Mouse (Mus musculus) activated CD4-positive, CD25-positive, alpha-beta regulatory T cell (primary cell): ENCODE results near the gene Tmc4. TPM values are rescaled to one million over a fixed set of nuclear protein-coding genes. Genes with fewer than 3 reads are reported as not detected.

Experiments used
- polyA plus RNA-seq, 2 experiments: library from polyadenylated mRNA; unstranded; fragments of 100-300 nt; shearing (Covaris generic); gene quantifications; one replicate each; pipeline ENCODE4 v1.2.1; 2017

Gene Tmc4
- polyA plus RNA-seq = 1 to 10 TPM; 5.2 to 6.7 TPM

DNA sequence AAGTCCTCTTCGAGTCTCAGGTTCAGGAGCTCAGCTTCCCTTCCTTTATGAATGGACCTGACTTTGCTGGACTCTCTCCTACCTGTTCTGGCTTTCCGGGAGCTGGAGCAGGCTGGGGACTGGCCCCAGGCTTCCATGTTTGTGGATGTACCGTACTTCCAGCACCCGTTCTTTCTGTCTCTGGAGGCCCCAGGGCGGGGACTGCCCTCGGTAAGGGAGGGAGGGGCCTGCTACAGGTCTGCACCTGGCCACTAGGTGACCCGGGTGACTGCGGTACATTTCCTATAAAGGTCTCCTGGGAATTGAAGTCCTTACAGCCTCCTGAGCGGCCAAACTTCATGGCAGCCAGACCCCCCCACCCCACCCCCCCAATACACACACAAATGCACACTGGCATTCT, at the start of gene Tmc4:
Gene Tmc4, minus strand, starts transcription at position 212 of the 400 bp plus-strand sequence.

DNA sequence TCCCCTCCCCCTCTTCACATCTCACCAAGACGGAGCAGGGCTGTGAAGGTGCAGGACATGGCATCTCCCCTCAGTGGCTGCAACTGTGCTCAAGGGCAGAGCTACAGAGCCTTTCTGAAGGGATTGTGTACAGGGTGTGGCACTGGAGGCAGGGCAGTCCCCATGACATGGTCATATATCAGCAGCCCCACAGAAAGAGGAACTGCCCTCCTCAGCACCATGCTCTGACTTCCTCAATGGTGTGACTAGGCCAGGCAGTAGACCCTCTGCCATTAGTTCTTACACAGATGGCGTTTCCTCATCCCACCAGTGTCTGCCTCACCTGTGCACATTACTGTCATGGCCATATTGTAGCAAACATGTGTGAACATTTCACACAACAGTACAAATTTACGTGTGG, 42.9 kb upstream of the Tmc4 start, which contains the start of gene Pirb:
Gene Pirb, minus strand, starts transcription at position 124 of the 400 bp plus-strand sequence.

DNA sequence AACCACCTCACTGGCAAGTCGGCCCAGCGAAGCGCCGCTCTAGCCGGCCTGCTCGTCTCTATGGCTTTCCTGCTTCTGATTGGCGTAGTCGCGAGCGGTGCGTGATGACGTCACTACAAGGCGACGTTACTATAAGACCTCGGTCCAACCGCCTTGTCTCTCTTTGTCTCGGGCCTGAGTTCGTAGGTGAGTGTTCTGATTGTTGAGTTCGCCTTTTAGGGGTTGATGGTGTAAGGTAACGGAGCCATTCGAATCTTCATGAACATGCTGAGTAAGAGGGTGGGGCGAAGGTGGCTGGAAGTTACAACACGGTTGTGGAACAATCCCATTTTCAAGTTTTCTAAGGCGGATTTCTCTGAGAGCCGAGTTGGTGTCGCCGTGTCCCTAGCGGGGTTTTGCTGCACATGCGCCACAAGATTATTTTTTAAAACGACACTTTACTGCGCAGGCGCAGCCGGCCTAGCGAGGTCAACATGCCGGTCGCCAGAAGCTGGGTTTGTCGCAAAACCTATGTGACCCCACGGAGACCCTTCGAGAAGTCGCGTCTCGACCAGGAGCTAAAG, 26.6 kb upstream of the Tmc4 start, which contains the start of gene Rps9:
Gene Rps9, plus strand, starts transcription at position 115 of the 563 bp plus-strand sequence.

DNA sequence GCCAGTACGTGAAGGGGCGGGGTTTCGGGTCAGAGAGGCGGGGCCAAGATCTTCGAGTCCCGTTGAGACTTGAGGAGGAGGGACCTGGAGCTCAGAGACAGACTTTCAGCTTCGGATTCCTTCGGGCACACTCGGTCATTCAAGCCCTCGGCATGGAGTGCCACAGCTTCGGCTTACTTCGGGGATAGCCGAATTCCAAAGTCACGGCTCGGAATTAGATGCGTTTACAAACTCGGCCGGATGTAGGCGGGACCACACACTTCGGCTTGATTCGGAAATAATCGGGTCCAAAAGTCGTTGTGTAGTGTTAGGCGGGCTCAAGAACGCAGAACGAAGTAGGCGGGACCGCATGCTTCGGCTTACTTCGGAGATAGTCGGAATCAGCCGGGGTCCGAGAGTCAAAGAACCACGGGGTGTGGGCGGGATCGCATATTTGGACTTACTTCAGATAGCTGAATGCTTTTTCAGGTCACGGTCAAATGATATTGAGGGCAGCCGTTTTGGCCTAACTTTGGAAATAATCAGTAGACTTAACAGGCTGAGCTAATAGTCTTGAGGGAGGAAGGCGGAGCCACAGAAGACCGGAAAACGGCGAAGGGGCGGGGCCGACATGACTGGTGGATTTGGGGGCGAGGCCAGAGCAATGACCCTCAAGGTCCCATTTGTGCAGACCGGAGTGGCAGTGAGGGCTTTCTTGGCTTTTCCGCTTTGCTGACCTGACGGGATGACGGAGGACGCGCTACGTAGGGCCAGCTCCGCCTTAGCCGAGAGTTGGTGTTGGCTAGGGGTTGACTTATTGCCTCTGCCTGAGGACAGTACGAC, 15.8 kb upstream of the Tmc4 start, which contains the start of gene Mboat7:
Gene Mboat7, minus strand, starts transcription at position 537 of the 822 bp plus-strand sequence.

GRCm38 (mm10) chr7:3692382-3692986, 15.1 kb upstream of the Tmc4 start, which contains the start of gene Tsen34:
Gene Tsen34 (plus strand): TSS chr7:3692863.

GRCm38 (mm10) chr7:3665215-3666114, 11.9 kb downstream of the Tmc4 start, which contains the start of gene Leng1:
Gene Leng1 (minus strand): TSS chr7:3665840.

DNA sequence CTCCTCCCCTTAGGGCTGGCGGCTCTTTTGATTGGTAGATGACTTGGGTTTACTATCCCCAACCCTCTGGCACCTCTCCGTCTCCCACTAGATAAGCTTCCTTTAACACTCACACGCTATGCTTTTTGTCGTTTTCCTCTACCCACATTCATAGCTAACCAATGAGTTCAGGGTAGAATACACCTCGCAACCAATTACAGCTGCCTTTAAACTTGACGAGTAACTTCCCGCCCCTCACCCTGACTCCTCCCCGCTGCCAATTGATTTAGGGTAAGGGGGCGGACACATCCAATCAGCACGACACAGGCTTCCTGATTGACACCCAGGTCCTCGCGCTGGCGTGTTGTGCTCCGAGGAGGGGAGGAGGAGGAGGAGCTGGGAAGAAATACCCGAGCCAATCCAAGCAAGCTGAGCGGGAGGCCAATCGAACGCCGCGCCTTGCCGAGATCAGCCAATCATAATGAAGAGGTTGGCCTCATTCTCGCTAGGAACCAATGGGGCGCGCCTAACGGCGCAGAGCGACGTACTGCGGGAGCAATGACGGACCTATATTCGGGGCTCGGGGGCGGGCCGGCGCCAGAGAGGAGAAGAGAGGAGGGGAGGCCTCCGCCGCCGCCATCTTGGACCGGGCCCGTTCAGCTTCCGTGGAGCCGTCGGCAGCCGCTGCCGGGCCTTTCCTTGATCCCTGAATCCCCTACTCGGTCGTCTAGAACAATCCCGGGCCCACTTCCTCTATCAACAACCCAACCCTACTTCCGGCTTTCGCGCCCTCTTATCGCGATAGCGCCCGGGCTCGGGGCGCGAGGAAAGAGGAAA, 32.5 kb downstream of the Tmc4 start, which contains the start of gene Cnot3:
Gene Cnot3, plus strand, starts transcription at position 597 of the 816 bp plus-strand sequence.

DNA sequence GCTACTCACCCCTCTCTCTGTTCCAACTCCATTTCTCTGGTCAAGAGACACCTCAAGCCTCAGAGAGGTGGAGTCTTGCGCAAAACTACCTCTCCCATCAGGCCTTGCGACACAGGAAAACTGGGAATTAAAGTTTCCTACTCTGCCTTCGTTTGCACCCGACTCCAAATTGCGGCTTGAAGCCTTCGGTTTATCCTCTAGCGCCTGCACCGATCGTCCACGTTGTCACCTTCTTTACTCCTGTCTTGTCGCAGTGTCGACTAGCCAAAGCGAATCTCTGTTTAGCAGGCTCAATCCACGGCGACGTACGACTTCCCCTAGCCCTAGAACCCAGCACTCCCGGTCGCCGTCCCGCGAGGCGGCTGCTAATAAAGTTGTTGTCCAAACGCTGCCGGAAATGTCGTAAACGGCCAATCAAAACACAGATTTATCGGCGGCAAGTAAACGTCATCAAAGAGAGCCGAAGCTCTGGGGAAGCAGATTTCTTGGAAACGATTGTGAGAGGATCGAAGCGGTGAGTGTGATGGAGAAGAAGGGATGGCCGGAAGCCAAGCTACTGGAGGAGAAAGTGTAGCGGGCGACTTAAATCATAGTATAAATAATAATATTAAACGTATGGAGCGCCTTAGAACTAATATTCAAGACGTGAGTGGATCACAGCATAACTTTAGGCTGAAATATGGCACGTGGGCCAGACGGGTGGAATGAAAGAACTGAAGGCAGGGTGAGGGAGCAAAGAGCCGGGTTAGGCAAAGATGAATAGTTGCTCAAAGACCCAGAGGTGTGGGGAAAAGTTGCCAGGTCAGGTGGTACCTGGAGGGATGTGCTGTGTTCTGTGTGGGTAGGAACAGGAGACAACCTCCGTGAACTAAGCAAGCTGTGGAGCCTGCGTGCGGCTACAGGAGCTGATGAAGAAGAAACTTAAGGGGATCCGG, 47.5 kb downstream of the Tmc4 start, which contains the start of the genes Tfpt and Prpf31:
Gene Tfpt, minus strand, starts transcription at position 387 of the 935 bp plus-strand sequence.
Gene Prpf31, plus strand, starts transcription at position 443 of the 935 bp plus-strand sequence.

GRCm38 (mm10) chr7:3617242-3617995, 59.9 kb downstream of the Tmc4 start, which contains the start of gene Ndufa3:
Gene Ndufa3 (plus strand): TSS chr7:3617373.

DNA sequence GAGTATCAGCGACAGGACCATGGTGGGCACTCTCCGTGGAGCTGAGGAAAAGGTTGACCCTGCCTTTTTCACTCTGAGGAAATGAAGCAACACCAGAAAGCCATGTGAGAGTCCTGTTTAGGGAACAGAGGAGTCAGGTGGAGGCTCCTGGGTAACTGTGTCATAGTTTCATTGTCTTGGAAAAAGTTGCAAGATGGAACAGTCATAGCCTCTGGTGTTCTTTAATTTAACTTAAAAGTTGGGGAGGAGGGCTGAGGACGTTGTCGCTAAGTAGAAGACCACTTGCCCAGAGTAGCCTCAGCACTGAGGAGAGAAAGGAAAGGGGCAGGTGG, 61.3 kb downstream of the Tmc4 start, which contains the start of gene Oscar:
Gene Oscar, minus strand, starts transcription at position 101 of the 332 bp plus-strand sequence.

Other genes starting within 250 kb of the Tmc4 start
- 1 to 10 TPM in 1 of 2 experiments, not detected in 1; 1.7 TPM for gene Tarm1, start 174.9 kb downstream of the Tmc4 start, polyA plus RNA-seq
- under 1 TPM in 1 of 2 experiments, not detected in 1; 0.34 TPM for gene Oscar, start 61.4 kb downstream of the Tmc4 start, polyA plus RNA-seq
- 100 to 1,000 TPM; 490 to 495 TPM for gene Ndufa3, start 60.2 kb downstream of the Tmc4 start, polyA plus RNA-seq
- gene Tfpt, start 47.6 kb downstream of the Tmc4 start, polyA plus RNA-seq = 10 to 100 TPM; 52.0 to 55.0 TPM
- 10 to 100 TPM; 79.1 to 99.3 TPM for gene Prpf31, start 47.6 kb downstream of the Tmc4 start, polyA plus RNA-seq
- gene Cnot3, start 32.3 kb downstream of the Tmc4 start, polyA plus RNA-seq = 10 to 100 TPM; 71.9 to 96.3 TPM
- 10 to 100 TPM; 20.6 to 23.3 TPM for gene Leng1, start 11.7 kb downstream of the Tmc4 start, polyA plus RNA-seq
- 10 to 100 TPM; 26.9 to 40.8 TPM for gene Tsen34, start 15.3 kb upstream of the Tmc4 start, polyA plus RNA-seq
- 10 to 100 TPM; 70.7 to 71.5 TPM for gene Mboat7, start 16.0 kb upstream of the Tmc4 start, polyA plus RNA-seq
- gene Rps9, start 26.4 kb upstream of the Tmc4 start, polyA plus RNA-seq = 1,000 to 10,000 TPM; 1,535 to 2,624 TPM
- gene Pirb, start 42.8 kb upstream of the Tmc4 start, polyA plus RNA-seq = 1 to 10 TPM; 2.1 to 3.6 TPM
- gene Gm15448, start 148.1 kb upstream of the Tmc4 start, polyA plus RNA-seq = under 1 TPM in 1 of 2 experiments, not detected in 1; 0.76 TPM
- gene Pira2, start 167.5 kb upstream of the Tmc4 start, polyA plus RNA-seq = under 1 TPM; 0.63 to 1.00 TPM
- gene Gm14548, start 220.6 kb upstream of the Tmc4 start, polyA plus RNA-seq = under 1 TPM; 0.16 to 0.26 TPM
- gene Lilra6, start 237.9 kb upstream of the Tmc4 start, polyA plus RNA-seq = not detected